Mouse (Mus musculus) forebrain, embryonic 13.5 days (tissue): ENCODE results near the gene Mrm3. TPM values are rescaled to one million over a fixed set of nuclear protein-coding genes. Genes with fewer than 3 reads are reported as not detected.
A peak's percentile ranks its signal among the peaks of the same experiment; 100 is the strongest.
"Not testable (repeated sequence)": the region's sequence is repeated elsewhere in the genome, so short reads cannot be mapped to it uniquely, and the experiment has no call there.

Experiments
- ATAC-seq: fragments of 200-750 bp; cut with Nextera tagmentation; 2 replicates; pipeline ENCODE4 v1.8.0; 2017
- H3K27ac ChIP-seq: fragments of 300-500 bp; sonication (generic); 2 replicates; pipeline ENCODE4 v1.5.1; 2015; ENCODE audit warnings: inconsistent platforms, mild to moderate bottlenecking, moderate library complexity
- H3K27me3 ChIP-seq: fragments of 300-500 bp; sonication (generic); 2 replicates; pipeline ENCODE4 v1.6.1; 2015; ENCODE audit warnings: mild to moderate bottlenecking, inconsistent platforms
- H3K36me3 ChIP-seq: fragments of 300-500 bp; sonication (generic); 2 replicates; pipeline ENCODE4 v1.6.1; 2015; ENCODE audit warnings: mild to moderate bottlenecking, inconsistent platforms; ENCODE audit not compliant: poor library complexity, severe bottlenecking
- H3K4me1 ChIP-seq: fragments of 300-500 bp; sonication (generic); 2 replicates; pipeline ENCODE4 v1.6.1; 2015; ENCODE audit warnings: inconsistent platforms
- H3K4me2 ChIP-seq: fragments of 300-500 bp; sonication (generic); 2 replicates; pipeline ENCODE4 v1.6.1; 2015; ENCODE audit warnings: inconsistent platforms, mild to moderate bottlenecking, moderate library complexity
- H3K4me3 ChIP-seq: fragments of 300-500 bp; sonication (generic); 2 replicates; pipeline ENCODE4 v1.5.1; 2015; ENCODE audit warnings: mild to moderate bottlenecking, inconsistent platforms
- H3K9ac ChIP-seq: fragments of 300-500 bp; sonication (generic); 2 replicates; pipeline ENCODE4 v1.6.1; 2015; ENCODE audit warnings: mild to moderate bottlenecking, inconsistent platforms
- H3K9me3 ChIP-seq: fragments of 300-500 bp; sonication (generic); replicated peaks from 2 replicates; pipeline ENCODE4 v1.6.1; 2016; ENCODE audit warnings: inconsistent platforms
- WGBS: fragments of 180-500 bp; shearing (Covaris S2); methylation state at CpG from one replicate; pipeline ENCODE4 v1.1.7; 2015; 5-methylcytosine and 5-hydroxymethylcytosine counted together
- polyA plus RNA-seq: library from polyadenylated mRNA; unstranded; fragments of >200 nt; fragmentation: Nextera tagmentation; extraction: Ambion mirVana; gene quantifications from 2 replicates; pipeline ENCODE4 v1.2.1, GENCODE M21; 2015

The Mrm3 gene
- polyA plus RNA-seq, result 20.4 and 23.8 TPM in 2 replicates

DNA sequence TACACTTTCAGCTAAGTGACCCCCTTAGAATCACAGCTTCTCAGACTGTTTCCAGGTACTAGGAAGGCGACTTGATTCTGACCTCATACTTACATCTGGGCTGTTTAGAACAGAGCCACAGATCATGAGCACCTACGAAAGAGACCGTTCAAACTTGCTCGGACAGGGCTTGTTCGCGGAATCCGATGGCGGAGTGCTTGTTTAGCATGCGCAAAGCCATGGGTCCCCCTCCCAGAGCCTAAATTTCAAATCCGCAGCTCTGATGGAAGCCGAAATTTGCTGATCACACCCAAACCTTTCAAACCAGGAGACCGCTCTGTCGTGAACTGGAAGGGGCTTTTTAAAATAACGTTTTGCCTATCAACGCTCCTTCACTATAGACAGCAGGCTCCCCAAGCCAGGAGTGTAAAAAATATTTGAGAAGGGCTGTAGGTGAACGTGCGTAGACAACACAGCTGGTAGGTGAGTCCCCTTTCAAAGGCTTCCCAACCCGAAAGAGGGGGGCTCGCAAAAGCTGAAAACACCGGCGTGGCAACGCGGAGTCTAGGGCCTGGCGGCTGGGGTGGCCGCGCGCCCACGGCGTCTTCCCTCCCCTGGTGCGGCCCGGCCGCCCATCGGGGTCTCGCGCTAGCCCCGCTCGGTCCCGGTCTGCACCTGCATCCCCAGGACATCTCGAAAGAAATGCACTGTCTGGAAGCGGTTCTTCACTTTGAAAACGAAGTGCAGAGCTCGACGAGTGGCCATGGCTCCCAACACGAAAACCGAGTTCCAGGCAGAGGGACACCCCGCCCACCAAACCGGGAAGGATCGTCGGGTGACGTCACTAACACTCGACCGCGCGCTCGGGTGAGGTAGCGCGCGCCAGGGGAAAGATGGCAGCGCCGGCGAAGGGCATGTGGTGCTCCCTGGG, at the start of gene Mrm3, which contains the start of gene Glod4:
Mrm3 (plus strand) TSS at position 815 of the 910 bp plus-strand sequence.
Glod4 (minus strand) TSS at position 825 of the 910 bp plus-strand sequence.
- H3K27ac ChIP-seq, result peak within 1 kb of the TSS; percentile 78
- peak within 1 kb of the TSS; percentile 87 for H3K9ac ChIP-seq
- peak within 1 kb of the TSS; percentile 76 for H3K4me2 ChIP-seq
- ATAC-seq, result peak; percentile 91
- H3K4me3 ChIP-seq, result peak within 1 kb of the TSS; percentile 82
- under 1% methylated on average over 61 of the region's 61 CpGs for WGBS
- H3K27me3 ChIP-seq, result no peaks in the 10 kb centered on the region
- H3K9me3 ChIP-seq, result no peaks in the 10 kb centered on the region
- peaks cover 20% of the 10 kb centered on the region for H3K36me3 ChIP-seq
- peaks cover 23% of the 10 kb centered on the region for H3K4me1 ChIP-seq

DNA sequence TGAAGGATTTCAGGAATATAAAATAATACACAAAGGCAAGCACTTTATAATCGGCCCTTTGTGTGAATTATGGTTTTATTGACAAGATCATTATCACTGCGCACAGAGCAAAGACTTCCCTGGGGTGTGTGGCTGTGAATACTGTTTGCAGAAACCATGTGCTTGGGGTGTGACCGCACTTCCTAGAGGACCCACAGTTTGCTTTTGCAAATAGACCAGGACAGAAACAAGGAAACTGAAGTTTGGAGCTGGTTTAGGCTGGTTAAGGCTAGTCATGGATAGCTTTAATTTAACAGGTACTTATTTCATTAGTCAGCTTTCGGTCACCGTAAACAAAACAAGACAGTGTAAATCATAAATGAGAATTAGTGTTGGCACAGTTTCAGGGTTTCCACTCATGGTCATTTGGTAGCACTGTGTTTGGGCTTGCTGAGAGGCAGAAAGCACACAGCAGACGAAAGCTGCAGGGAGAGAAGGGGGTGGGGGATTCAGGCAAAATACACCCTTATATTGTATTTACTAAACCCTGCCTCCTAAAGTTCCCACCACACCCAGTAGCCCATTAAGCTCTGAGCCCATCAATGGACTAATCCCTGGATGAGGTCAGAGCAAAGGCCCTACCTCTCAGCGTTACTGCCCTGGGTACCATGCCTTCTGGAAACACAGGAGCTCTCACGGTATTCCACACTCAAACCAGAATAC, 47.1 kb upstream of the Mrm3 start:
- WGBS, result 54% methylated on average over 8 of the region's 8 CpGs
- ATAC-seq, result no peak
- no peak overlapping the region for H3K27ac ChIP-seq
- no peaks in the 10 kb centered on the region for H3K9me3 ChIP-seq
- H3K4me2 ChIP-seq, result no peak overlapping the region
- H3K36me3 ChIP-seq, result no peaks in the 10 kb centered on the region
- H3K4me1 ChIP-seq, result peaks cover 4% of the 10 kb centered on the region
- H3K9ac ChIP-seq, result no peak overlapping the region
- H3K27me3 ChIP-seq, result no peaks in the 10 kb centered on the region
- H3K4me3 ChIP-seq, result no peak overlapping the region

DNA sequence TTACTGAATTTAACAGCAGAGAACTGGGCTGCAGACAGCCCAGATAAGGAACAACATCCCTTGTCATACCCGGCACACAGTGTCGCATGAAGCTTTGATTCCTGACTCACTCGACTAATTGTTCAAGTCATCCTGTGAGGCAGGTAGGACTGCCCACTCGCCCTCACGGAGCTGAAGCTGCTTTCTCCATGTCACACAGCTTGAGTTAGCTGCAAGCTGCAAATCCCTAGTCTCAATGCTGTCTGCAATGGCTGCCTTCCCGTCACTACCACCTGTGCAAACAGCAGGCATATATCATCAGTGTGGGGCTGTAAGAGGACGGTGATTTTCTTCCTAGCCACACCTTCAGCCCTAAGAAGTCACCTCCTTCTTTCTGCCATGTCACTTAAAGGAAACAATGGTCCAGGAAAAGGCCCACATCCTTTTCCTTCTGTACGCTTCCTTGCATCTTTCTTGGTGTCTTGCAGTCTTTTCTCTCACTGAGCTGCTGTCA, 46.5 kb upstream of the Mrm3 start:
- no peaks in the 10 kb centered on the region for H3K9me3 ChIP-seq
- H3K27me3 ChIP-seq, result no peaks in the 10 kb centered on the region
- no peak overlapping the region for H3K27ac ChIP-seq
- no peak overlapping the region for H3K9ac ChIP-seq
- H3K4me3 ChIP-seq, result no peak overlapping the region
- no peak for ATAC-seq
- no peak overlapping the region for H3K4me2 ChIP-seq
- whole genome bisulfite sequencing, result 53% methylated on average over 8 of the region's 8 CpGs
- no peaks in the 10 kb centered on the region for H3K36me3 ChIP-seq
- H3K4me1 ChIP-seq, result peaks cover 7% of the 10 kb centered on the region

DNA sequence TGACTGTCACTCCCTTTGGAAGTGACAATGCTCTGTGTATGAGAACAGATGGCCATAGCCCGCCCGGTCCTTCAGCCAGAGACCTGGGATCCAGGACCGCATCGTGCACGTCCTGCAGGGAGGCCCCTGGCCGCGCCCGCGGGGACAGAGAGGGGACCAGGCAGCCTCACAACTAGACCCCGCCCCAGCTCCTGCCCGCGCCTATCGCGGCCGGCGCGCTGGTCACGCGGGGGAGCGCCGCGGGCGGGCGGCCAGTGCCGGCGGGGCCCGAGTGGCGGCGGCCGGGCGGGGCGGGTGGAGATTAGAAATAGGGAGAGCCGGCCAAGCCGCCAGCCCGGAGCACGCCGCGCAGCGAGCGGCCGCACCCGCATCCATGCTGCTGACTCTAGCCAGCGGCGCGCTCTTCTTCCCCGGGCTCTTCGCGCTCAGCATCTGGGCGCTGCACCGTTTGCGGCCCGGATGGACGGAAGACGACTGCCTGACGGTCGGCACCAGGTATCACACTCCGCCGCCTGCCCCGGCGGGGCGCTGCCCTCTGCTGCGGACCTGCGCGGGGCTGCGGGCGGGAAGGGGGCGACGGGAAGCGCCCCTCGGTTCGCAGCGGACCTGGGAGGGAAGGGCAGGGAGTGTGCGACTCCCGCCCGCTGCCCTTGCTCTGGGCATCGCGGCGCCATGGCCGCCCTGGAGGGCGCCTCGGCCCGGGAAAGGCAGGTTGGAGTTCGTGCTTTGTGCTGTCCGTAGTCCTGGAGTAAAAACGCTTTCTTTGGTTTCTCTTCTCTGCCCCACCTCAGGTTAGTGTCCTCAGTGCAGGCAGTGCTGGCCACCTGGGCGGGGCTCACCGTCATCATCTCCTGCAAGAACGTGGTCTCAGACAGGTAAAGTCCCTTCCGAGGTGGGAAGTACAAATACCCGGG, 41.5 kb upstream of the Mrm3 start:
- ATAC-seq, result peak; percentile 98
- peak overlapping the region; percentile 75 for H3K27ac ChIP-seq

DNA sequence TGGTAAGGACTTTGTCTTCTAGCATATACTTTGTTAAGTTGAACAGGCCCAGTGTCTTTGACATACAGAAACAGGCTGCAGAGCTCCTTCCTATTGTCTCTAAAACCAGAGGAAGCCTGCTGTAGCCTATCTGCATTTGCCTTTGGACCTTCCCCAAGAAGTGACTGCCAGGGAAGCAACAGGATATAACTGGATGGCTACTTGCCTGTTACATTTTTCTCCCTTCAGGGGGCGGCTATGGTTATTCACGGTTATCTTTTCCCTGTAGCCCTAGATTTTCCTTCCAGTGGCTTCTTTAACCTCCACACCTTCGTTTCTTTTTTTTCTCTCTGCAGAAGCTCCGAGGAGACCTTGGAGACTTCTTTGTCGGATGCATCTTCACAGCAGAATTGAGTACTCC, 36.7 kb upstream of the Mrm3 start:
- Histone ChIP-seq H3K9me3 (no peaks in the 10 kb centered on the region), H3K9ac (no peak overlapping the region), H3K27ac (no peak overlapping the region), H3K36me3 (peaks cover 66% of the 10 kb centered on the region), H3K4me2 (no peak overlapping the region), H3K4me3 (no peak overlapping the region), H3K4me1 (peaks cover 9% of the 10 kb centered on the region), H3K27me3 (no peaks in the 10 kb centered on the region)
- no peak for ATAC-seq
- 90% methylated on average over 5 of the region's 5 CpGs for WGBS

More for the DNA sequence above, 41.5 kb upstream of the Mrm3 start:
- Histone ChIP-seq H3K36me3 (peaks cover 19% of the 10 kb centered on the region), H3K4me1 (peaks cover 16% of the 10 kb centered on the region), H3K4me3 (peak overlapping the region; percentile 91), H3K4me2 (peak overlapping the region; percentile 69), H3K27me3 (no peaks in the 10 kb centered on the region), H3K9me3 (no peaks in the 10 kb centered on the region), H3K9ac (peak overlapping the region; percentile 96)
- under 1% methylated on average over 80 of the region's 90 CpGs for WGBS

DNA sequence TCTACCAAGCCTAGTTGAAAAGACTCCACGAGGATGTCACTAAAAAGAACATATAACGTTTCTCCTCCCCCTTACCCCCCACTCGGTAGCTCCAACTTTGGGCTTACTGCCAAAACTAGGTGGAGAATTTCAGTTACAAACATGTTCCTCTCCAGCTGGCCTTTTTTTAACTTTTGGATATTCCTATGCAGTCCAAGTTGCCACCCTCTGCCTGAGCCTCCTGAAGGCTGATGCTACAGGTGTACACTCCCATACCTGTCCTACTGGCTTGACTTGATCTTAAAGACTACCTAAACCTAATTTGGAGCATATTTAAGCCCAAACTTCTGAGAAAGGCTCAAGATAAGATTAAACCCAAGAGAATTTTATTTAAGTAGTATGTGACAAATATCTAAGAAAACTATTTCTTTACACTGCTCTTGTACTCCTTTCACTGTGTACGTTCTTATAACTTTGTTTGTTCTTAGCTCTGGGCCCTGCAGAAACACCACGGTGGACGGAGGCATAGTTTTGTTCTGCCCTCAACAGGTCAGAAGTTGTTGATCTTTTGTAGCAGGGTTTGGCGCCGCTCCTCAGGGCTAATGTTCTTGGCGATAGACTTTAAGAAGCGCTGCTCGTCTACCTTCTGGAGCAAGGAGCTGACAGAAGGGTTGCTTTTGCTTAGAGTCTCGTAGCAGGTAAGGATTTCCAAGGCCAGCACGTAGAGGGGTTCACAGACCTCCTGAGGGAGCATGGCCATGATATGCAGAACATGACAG, 33.1 kb upstream of the Mrm3 start:
- Histone ChIP-seq H3K9ac (no peak overlapping the region), H3K4me1 (no peaks in the 10 kb centered on the region), H3K9me3 (no peaks in the 10 kb centered on the region), H3K36me3 (peaks cover 82% of the 10 kb centered on the region), H3K4me2 (no peak overlapping the region), H3K27me3 (no peaks in the 10 kb centered on the region), H3K27ac (no peak overlapping the region), H3K4me3 (no peak overlapping the region)
- WGBS, result 89% methylated on average over 13 of the region's 13 CpGs
- no peak for ATAC-seq

DNA sequence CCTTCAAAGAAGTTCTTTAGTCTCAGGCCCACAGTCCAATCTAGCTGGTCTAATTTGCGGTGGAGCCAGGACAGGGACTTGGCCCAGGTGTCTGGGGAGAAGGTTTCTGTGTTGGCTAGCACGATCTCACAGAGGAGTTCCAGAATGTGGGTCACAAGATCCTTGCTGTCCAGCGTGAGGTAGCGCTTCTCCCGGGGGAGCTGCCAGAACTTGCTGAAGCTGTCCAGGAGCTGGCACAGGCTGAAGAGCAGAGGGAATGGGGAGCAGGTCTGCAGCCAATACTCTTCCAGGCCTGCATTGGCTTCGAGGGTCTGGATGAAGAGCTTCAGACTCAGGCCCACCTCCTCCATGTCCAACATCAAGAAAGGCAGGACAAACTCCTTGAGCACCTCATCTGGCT, 31.9 kb upstream of the Mrm3 start:
- not testable (repeated sequence) for H3K4me2 ChIP-seq, H3K4me3 ChIP-seq, H3K4me1 ChIP-seq, H3K9me3 ChIP-seq, H3K27ac ChIP-seq, H3K27me3 ChIP-seq, ATAC-seq, H3K9ac ChIP-seq
- 96% methylated on average over 5 of the region's 6 CpGs for WGBS
- peaks cover 72% of the 10 kb centered on the region for H3K36me3 ChIP-seq

DNA sequence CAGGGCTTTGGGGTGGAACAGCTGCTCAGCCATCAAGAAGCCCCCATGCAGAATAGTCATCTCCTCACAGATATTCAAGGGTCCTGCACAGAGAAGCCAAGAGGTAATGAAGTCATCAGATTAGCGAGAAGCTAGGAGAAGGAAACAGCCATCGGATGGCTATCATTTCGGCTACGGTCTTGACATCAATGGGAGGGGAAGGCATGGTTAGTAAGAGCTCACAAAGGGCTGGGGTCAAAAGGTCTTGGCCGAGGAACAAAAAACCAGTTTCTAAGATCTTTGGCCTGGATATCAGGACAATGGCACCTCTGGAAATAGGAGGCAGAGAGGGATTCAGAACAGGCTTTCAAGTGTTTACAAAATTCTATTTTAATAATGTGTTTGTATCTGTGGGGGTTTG, 29.7 kb upstream of the Mrm3 start:
- Histone ChIP-seq H3K27ac (no peak overlapping the region), H3K36me3 (peaks cover 50% of the 10 kb centered on the region), H3K4me2 (no peak overlapping the region), H3K4me1 (peaks cover 14% of the 10 kb centered on the region), H3K9me3 (no peaks in the 10 kb centered on the region), H3K27me3 (no peaks in the 10 kb centered on the region), H3K9ac (no peak overlapping the region), H3K4me3 (no peak overlapping the region)
- 29% methylated on average over 5 of the region's 5 CpGs for WGBS
- no peak for ATAC-seq

DNA sequence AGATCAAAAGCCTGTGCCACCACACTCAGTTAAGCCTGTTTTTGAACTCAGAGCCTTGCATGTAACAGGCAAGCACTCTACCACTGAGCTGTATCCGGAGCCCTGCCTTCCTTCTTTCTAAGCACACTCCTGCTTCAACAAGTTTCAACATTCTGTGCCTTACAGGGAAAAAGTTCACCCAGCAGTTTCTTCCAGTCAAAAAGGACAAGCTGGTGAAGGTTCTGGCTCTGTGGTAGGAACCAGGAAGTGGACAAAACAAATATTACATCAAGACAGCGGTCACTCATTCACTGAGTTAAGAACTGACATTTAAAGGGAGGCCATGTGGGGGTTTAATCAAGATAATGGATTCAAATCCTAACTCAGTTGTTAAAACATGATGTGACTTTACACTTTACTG, 28.5 kb upstream of the Mrm3 start:
- Histone ChIP-seq H3K27ac (no peak overlapping the region), H3K4me3 (no peak overlapping the region), H3K9me3 (no peaks in the 10 kb centered on the region), H3K27me3 (no peaks in the 10 kb centered on the region), H3K9ac (no peak overlapping the region), H3K4me1 (peaks cover 14% of the 10 kb centered on the region), H3K36me3 (peaks cover 45% of the 10 kb centered on the region), H3K4me2 (no peak overlapping the region)
- no peak for ATAC-seq
- WGBS, result 97% methylated on average over 2 of the region's 2 CpGs

DNA sequence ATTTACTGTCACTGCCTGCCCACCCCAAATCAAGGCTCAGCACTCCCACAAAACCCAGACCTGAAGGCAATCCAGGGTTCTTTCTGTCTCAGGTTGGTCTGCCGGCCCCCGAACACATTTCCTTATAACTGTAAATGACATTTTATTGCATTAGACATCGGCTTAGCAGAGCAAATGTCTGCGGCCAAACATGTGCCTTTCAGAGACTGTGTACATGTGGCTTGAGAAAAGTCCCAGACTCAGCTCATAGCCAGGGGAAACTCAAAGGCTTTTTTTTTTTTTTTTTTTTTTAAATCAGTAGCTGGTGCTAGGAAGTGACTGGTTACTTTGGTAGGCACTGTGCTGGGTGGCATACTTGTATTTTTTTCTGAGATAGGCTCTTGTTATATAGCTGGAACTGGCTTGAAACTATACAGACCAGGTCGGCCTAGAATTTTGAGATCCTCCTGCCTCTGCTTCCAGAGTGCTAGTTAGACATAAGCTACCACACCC, 27.4 kb upstream of the Mrm3 start:
- 95% methylated on average over 5 of the region's 5 CpGs for WGBS
- peaks cover 44% of the 10 kb centered on the region for H3K36me3 ChIP-seq
- H3K4me1 ChIP-seq, result peaks cover 14% of the 10 kb centered on the region
- no peak for ATAC-seq
- H3K27ac ChIP-seq, result peak overlapping the region; percentile 90; the same call in 1 of the 2 replicates
- no peaks in the 10 kb centered on the region for H3K9me3 ChIP-seq
- H3K27me3 ChIP-seq, result no peaks in the 10 kb centered on the region
- peak overlapping the region; percentile 84 for H3K4me3 ChIP-seq
- peak overlapping the region; percentile 85 for H3K4me2 ChIP-seq
- no peak overlapping the region for H3K9ac ChIP-seq
